Mouse (Mus musculus): ENCODE results near the gene Tbc1d10c.

Tbc1d10c gene

DNA sequence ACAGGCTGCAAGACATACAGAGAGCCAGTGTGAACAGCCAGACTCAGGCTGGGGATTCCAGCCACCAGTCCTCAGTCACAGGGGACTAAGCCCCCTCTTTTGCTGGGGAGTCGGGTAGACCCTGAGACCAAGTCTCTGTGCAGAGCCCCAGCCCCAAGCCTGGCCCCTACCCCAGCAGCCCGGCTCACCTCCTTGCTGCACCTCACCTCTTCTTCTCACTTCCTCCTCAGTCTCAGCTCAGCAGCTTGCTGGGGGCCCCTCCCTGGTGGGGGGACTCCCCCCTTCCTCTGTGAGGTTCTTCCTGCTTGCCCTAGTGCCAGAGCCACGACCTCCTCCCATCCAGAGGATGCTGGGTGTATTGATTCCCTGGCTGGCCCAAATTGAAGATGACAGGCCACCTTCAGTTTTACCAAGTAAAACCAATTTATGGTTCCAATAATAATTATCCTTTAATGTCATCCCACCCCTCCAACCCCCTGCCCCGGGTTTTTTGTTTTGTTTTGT, at the start of gene Tbc1d10c:
Tbc1d10c (minus strand) TSS at position 454 of the 504 bp plus-strand sequence.
- DNase-seq (ENCODE audit: low spot score in 2 of 2): no peak

DNA sequence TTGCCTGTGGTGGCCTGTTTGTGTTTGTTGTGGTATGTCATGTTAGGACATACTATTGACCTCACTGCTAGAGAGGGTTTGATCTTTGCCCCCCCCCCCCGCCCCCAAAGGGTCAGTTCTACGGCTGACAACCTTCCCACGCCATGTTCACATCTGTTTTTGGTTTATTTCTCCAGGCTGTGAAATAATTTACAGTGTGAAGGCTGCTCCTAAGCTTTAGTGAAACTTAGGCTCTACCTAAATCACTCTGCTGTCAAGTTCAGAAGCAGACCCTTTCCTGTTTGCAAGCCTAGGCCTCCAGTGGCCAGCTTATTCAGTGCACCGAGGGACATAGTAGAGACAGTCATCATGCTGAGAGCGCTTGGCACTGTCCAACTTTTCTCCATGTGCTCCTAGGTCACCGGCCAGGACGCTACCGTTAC, 49.2 kb upstream of the Tbc1d10c start:
- no peak for DNase-seq (ENCODE audit: low spot score in 2 of 2)

DNA sequence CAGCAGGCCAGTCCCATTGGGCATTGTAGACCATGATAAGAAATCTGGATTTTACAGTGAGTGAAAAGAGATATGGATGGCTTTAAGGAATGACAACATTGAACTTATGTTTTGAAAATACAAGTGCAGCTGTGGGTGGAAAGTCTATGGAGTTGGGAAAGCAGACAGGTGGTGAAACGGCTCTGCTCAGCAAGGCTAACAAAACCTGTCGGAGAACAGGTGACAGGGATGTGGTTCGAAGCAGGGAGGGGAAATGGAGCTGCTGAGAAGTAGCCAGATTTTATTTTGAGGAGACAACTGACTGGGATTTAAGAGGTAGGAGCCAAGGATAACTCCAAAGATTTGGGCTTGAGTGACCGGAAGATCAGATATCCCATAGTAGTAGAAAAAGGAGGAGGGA, 43.5 kb upstream of the Tbc1d10c start:
- DNase-seq (ENCODE audit: low spot score in 2 of 2): no peak

DNA sequence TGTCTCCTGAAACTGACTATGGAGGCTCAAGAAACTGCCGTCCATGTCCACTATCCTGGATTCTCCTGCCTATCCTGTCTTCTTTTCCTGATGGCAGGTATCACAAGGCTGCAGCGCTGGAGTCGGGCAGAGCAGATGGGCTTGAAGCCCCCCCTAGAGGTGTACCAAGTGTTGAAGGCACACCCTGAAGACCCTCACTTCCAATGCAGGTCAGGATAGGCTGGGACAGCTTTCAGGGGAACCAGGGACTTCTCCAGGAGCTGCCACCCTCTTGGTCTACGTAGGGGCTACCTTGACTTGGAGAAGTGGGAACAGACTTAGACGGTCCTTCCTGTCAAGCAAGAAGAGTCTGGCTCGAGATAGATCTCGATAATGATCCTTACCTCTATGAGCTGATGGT, 41.6 kb upstream of the Tbc1d10c start:
- no peak for DNase-seq (ENCODE audit: low spot score in 2 of 2)

DNA sequence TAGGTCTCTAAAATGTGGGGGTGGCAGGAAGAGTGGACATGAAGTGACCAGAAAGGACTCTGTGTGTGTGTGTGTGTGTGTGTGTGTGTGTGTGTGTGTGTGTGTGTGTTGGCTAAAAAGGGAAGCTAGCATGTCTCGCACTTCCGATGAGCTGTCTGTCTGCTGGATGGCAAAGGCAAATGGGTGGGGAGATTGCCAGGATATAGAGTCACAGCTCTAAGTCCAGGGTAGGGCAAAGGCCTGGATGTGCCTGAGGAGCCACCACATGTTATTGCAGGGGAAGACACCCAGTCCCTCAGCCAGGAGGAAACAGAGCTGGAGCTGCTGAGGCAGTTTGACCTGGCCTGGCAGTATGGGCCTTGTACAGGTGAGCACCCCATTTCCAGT, 41.1 kb upstream of the Tbc1d10c start:
- no peak for DNase-seq (ENCODE audit: low spot score in 2 of 2)

DNA sequence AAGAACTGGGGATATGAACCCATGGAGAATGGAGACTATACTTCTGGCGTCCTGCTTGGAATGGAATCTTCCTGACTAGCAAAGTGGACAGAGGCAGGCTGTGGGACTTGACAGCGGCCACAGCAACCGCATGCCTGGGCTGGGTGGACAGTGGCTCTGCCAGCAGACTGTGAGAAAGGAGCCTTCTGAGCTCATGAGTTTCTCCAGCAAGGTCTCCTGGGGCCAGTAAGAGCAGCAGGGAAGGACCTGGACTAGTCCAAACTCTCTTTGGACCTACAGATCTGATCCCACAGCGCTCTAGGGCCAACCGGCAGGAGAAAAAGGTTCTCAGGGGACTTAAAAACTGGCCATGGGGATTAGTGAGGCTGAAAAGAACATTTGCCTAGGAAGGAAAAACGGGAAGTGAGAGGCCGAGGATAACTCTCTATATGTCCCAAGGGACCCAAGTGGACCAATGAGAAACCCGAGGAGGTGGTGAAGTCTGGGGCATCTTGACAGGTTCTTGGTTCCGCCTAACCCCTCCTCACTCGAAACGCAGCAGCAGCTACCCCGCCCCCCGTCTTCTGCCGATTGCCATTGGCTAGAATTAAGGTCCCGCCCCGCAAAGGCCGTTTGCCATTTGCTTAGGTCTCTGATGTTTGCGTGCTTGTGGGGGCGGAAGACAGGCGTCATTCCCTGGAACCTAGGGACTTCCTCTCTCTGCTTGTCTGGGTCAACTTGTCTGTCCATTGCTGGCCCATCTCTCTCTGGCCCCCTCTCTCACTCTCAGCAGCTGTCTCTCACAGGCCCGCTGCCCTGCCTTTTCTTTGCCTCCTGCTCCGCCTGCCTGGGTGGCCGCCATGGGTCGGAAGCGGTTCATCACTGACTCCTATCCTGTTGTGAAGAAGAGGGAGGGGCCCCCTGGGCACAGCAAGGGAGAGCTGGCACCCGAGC, 40.4 kb upstream of the Tbc1d10c start, which contains the start of gene Pold4:
Pold4 (plus strand) TSS at position 647 of the 933 bp plus-strand sequence.
- DNase-seq (ENCODE audit: low spot score in 2 of 2): peak; percentile 98 to 99

DNA sequence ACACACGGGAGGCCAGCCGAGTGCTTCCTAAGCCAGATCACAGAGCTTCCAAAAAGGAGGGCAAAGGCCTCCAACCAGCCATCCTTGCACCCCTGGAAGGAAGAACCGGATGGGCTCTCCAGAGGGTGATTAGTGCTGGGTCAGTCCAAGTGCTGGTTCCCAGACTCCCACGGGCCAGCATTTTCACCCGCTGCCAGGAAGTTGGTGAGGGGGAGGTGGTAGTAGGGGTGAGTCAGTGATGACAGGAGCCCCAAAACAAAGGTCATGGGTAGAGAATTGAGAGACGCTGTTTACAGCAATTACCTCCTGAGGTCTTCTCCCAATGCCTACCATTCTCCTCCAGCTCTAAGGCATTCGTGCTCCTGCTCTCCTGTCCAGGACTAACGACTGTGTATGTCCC, 39.3 kb upstream of the Tbc1d10c start:
- DNase-seq (ENCODE audit: low spot score in 2 of 2): peak; percentile 31 to 45

DNA sequence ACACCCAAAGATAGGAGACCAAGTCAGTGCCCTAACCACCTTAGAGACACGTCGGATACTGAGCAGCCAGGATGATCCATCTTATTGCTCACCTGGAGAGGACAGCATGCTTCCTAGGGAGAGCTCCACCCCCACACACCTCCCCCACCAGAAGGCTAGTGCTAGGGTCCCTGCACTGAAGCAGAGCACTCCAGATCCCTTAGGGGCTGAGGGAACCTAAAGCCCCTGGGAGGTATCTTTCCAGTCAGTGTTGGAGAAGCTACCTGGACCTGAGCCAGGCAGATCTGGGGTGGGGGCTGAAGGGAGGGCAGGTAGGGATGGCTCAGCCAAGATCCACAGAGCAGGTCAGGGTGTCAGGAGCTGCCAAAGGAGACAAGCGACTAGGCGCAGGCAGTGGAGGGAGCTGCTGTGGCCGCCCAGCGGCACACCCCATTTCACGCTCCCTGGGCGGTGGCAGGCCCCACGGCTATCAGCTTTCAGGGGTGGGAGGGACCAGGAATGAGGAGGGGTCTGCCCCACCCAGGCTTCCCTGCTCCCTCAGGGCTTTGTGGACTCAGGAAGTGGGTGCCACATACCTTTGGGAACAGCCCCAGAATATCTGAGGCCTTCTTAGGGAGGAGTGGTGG, 38.5 kb upstream of the Tbc1d10c start:
- DNase-seq (ENCODE audit: low spot score in 2 of 2): no peak

DNA sequence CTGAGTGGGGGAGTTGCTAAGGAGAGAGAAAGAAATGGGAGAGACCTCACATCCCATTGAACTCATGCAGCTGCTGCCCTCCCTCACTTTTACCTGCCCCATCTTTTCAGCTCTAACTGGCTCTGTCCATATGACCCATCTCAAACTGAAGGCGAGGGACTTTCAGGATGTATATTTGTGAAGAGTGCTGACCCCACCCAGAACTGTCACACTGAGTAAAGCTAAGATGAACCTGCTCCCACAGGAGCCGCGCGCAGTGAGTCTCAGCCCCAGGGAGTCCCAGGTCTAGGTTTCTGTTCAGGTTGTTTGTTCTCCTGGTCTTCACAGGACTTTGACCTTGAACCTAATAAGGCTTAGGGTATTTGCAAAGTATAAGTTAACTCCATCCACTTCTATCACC, 37.8 kb upstream of the Tbc1d10c start:
- DNase-seq (ENCODE audit: low spot score in 2 of 2): no peak

DNA sequence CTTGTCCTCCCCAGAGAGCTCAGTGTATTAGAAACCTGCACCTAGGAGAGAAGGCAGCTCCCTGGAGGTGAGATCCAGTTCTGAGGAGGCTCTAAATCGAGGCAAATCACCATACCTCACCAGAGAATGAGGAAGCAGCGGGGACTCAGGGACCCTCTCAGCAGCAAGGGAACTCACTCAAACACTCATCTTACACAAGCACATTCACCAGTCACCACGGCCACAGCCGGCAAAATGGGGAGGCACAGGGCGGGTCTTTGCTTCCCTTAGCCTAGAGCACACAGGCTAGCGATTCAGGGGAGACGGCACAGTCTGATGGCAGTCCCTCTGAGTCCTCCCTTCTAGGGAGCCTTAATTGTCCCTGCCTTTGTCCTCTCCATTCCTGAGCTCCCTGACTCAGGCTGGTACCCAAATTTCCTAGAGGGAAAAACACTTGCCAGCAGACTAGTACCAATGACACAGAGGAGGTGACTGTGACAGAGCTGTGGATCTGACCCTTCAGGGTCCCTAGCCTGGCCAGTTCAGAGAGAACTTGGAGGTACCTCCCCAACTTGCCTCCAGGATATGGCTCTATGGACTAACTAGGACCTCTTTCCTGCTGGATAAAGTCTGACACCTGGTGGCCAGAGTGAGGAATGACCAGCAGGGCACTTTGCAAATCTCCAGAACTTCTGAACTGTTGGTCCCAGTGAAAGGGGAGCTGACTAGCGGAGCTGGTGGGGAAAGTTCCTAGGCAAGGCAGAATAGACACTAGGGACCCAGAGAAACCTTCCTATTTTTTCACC, 37.0 kb upstream of the Tbc1d10c start:
- DNase-seq (ENCODE audit: low spot score in 2 of 2): peak; percentile 66 to 83

DNA sequence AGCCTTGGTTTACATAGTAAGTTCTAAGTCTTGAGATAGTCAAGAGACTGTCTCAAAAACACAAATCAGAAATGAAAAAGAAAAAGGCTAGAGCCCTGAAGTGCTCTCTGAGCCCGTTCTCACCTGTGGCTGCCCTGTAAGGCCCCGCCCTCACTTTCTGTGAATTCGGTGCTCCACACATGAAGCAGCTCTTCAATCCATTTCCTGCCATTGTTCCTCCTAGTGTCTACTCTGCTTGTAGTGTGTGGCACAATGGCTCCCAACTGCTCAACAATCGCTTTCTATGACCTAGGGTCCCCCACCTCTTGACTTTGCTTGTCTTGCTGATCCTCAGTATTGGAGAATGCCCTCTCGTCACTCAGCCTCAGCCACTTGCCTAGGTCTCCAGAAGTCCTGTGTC, 36.4 kb upstream of the Tbc1d10c start:
- DNase-seq (ENCODE audit: low spot score in 2 of 2): no peak

DNA sequence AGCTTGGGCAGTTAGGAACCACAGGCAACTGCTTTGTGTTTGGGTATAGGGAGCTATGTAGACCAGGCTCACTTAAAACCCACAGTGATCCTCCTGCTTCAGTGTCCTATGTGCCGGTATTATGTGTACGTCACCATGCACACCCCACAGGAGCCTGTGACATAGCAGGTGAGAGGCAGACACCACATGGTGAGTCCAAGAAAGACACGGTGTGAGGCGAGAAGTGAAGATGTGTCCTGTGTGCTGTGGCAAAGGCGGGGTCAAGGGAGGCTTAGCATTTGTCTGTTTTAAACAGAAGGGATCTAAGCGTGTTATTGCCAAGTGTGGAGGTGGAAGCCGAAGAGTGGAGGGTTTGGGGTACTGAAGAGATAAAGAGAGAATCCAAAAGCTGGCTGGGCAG, 35.7 kb upstream of the Tbc1d10c start:
- no peak for DNase-seq (ENCODE audit: low spot score in 2 of 2)

DNA sequence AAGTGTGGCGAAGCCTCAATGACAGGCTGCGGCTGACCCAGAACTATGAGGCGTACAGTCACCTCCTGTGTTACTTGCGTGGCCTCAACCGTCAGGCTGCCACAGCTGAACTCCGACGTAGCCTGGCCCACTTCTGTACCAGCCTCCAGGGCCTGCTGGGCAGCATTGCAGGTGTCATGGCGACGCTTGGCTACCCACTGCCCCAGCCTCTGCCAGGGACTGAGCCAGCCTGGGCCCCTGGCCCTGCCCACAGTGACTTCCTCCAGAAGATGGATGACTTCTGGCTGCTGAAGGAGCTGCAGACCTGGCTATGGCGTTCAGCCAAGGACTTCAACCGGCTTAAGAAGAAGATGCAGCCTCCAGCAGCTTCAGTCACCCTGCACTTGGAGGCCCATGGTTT, 31.1 kb upstream of the Tbc1d10c start:
- no peak for DNase-seq (ENCODE audit: low spot score in 2 of 2)

DNA sequence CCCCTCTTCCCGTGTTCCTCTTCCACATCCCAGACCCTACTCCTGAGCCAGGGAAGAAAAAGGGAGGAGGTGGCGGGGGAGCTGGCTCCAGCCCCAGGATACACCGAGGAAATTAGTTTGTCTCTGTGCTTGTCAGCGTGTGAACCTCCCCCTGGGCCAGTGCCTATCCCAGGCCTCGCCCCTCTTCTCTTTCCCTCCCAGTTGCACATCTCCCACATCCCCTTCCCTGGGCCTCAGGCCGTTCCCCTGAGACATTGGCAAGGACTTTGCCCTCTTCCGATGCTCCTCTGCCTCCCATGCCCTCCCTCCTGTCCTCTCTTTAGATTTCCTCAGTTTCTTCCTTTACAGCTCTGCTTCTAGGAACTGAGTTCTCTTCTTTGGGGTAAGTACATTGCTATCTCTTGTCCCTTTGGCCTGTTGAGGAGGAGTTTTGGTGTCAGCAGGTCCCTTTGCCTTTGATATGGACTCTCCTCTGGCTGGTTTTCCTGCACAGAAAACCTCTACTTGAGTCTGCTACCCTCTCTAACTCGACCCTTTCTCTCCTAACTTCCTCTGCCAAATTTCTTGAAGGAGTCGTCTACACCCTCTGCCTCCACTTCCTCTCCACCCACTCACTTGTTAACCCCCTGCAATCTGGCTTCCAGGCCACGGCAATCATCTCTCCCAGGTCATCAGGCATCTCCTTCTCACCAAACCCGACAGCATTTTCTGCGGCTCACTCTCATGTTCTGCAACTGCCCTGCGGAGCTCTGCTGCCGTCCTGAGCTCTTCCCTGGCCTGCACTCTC, 30.1 kb upstream of the Tbc1d10c start:
- DNase-seq (ENCODE audit: low spot score in 2 of 2): peak in 1 of 2 experiments; percentile 28

DNA sequence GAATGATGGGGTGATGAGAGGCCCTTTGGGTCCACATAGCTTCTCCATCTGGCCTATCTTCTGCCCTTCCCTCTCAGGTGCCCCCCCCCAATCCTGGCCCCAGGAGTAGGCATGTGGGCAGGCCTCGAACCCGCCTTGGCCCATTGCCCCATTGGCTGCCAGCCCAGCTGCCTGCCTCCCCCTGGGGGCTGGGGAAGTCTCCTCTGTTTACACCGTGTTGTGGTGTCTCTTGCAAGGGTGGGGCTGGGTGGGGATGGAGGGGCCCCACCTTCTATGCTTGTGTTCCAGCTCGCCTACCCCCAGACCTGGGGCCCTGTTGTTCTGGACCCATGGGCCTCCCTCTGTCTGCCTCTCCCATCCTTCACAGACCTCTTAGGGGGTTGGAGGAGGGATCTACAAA, 29.3 kb upstream of the Tbc1d10c start:
- no peak for DNase-seq (ENCODE audit: low spot score in 2 of 2)

DNA sequence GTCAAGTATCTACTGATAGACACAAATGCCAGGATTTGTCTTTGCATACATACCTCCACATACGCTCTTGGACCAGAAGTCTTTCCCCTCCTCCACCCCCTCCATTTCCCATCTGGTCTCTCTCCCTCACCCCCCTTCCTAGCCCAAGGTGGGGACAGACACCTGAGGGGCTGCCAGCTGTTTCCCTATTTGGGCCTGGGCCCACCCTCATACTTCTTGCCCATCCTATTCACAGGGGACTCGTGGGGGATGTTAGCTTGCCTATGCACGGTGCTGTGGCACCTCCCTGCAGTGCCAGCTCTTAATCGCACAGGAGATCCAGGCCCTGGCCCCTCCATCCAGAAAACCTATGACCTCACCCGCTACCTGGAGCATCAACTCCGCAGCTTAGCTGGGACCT, 28.9 kb upstream of the Tbc1d10c start:
- DNase-seq (ENCODE audit: low spot score in 2 of 2): no peak

DNA sequence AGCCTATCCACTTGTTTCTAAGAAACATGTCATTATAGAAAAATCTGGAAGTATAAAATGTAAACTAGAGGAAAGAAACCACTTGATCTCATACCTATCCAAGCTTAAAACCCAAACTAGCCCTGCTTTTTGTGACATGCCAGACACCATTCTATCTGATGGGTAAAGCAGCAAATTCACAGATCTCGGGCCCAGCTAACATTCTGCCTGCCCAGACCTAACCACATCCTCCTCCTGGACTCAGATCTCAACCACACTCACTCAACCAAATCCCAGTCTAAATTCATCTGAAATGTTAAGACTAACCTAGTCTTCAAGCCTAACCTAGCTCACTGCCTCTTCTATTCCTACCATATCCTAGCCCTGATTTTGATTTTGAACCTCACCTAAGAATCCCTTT, 27.7 kb upstream of the Tbc1d10c start:
- DNase-seq (ENCODE audit: low spot score in 2 of 2): no peak

DNA sequence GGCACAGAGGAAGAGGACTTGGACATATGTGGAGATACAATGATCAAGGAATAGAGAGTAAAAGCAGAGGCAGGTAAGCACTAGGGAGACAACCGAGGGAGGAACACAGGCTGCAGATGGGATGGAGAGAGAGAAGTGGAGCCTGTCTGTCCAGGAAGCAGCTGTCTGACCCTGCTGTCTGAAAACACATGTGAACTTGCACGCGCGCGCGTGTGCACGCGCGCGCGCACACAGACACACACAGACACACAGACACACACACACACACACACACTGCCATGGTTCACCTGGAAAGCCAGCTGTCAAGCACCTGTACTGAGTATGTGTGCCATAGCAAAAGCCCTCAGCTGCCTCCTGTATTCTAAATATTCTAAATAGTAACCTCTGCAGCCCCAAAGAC, 27.2 kb upstream of the Tbc1d10c start:
- DNase-seq (ENCODE audit: low spot score in 2 of 2): no peak

DNA sequence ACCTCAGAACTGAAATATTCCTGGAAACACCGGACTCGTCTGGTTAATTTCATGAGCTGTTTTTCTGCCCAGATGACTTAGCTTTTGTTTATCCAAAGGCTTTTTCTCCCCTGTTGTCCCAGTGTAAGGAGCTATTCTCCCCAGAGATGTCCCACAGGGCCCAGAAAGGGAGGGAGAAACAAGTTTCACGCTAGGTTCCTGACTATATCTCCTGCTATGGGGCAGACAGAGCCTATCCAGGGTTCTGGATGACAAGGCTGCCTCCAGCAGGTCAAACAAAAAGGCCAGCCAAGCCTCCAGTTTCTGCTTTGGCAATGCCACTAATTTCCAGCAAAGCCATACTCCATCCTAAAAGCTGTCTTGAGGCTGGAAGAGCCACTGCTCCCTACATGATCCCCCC, 26.8 kb upstream of the Tbc1d10c start:
- no peak for DNase-seq (ENCODE audit: low spot score in 2 of 2)

DNA sequence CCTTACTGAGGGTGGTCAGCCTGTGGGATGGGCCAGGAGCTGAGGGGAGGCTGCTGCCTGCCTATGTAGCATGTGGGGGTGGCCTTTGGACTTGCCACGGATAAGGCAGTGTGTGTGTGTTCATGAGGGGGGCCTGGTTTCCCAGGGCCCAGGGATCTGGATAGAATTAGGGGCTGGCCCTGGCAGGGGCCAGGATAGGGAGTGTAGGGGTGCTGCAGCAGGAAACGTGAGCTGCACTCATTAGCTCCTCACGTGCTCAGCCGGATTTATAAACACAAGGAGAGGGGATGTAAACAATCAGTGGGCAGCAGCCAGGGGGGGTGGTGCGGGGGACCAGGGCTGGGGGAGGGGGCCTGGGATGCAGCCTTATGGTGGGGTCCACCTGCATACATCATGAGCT, 26.1 kb upstream of the Tbc1d10c start:
- DNase-seq (ENCODE audit: low spot score in 2 of 2): no peak

DNA sequence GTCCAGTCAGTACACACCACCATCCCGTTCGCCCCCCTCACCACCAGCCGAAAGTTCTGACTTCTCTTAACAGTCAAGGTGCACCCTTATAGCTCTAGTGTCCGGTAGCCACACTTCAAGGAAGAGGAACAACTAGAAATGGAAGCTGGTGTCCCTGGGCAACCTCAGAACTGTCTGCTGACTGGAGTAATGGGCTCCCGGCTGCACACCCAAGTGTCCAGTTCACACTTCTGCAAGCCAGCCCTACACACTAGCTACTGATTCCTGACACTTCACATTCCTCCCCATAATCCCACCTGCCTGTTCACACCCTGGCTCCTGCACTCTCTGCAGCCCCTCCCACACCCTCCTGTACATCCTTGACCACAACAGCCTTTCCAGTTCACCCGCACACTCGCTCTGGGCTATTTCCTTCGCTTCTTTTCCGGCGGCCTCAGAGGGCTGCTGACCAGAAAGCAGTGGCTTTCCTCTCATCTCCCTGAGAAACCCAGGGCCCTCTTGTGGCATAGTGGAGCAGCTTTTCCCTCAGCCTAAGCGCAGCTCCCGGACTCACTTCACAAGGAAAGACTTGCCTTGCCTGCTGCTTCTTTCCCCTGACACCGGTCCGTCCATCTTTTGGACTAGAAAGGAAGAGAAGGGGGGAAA, 25.1 kb upstream of the Tbc1d10c start:
- no peak for DNase-seq (ENCODE audit: low spot score in 2 of 2)
